Mouse (Mus musculus) kidney, embryonic 15.5 days (tissue): ENCODE measurements around the gene Zic5. TPM values are rescaled to one million over a fixed set of nuclear protein-coding genes. Genes with fewer than 3 reads are reported as not detected.

Experiments used
- ATAC-seq: fragments of 200-750 bp; cut with Nextera tagmentation; replicated peaks from 2 replicates; pipeline ENCODE4 v1.8.0; 2017; ENCODE audit warnings: moderate TSS enrichment; ENCODE audit not compliant: low FRiP score
- H3K27ac ChIP-seq: fragments of 300-500 bp; sonication (generic); 2 replicates; pipeline ENCODE4 v1.5.1; 2015; ENCODE audit warnings: mild to moderate bottlenecking, inconsistent platforms
- H3K27me3 ChIP-seq: fragments of 300-500 bp; sonication (generic); 2 replicates; pipeline ENCODE4 v1.6.1; 2015; ENCODE audit warnings: inconsistent platforms
- H3K36me3 ChIP-seq: fragments of 300-500 bp; sonication (generic); 2 replicates; pipeline ENCODE4 v1.6.1; 2015; ENCODE audit warnings: inconsistent platforms
- H3K4me1 ChIP-seq: fragments of 300-500 bp; sonication (generic); 2 replicates; pipeline ENCODE4 v1.6.1; 2015; ENCODE audit warnings: inconsistent platforms
- H3K4me2 ChIP-seq: fragments of 300-500 bp; sonication (generic); 2 replicates; pipeline ENCODE4 v1.6.1; 2015; ENCODE audit warnings: moderate library complexity, mild to moderate bottlenecking, inconsistent platforms
- H3K4me3 ChIP-seq: fragments of 300-500 bp; sonication (generic); replicated peaks from 2 replicates; pipeline ENCODE4 v1.5.1; 2015; ENCODE audit warnings: mild to moderate bottlenecking, inconsistent platforms
- H3K9ac ChIP-seq: fragments of 300-500 bp; sonication (generic); 2 replicates; pipeline ENCODE4 v1.6.1; 2015; ENCODE audit warnings: mild to moderate bottlenecking, inconsistent platforms
- H3K9me3 ChIP-seq: fragments of 300-500 bp; sonication (generic); replicated peaks from 2 replicates; pipeline ENCODE4 v1.6.1; 2016; ENCODE audit warnings: inconsistent platforms
- WGBS: fragments of 180-500 bp; shearing (Covaris S2); methylation state at CpG from one replicate; pipeline ENCODE4 v1.1.7; 2015; ENCODE audit warnings: mixed read lengths; 5-methylcytosine and 5-hydroxymethylcytosine counted together
- polyA plus RNA-seq: library from polyadenylated mRNA; unstranded; fragments of >200 nt; fragmentation: Nextera tagmentation; extraction: Ambion mirVana; gene quantifications from 2 replicates; pipeline ENCODE4 v1.2.1, GENCODE M21; 2015

Zic5 gene
- polyA plus RNA-seq, 1 experiment from 2014 or later: 0.13 TPM

GRCm38 (mm10) chr14:122477261-122477671 is 11.8 kb upstream of the Zic5 start:
- Histone ChIP-seq H3K9me3 (no peaks in the 10 kb centered on the region), H3K9ac (no peak overlapping the region), H3K4me1 (peaks cover 32% of the 10 kb centered on the region), H3K27me3 (peaks cover 98% of the 10 kb centered on the region), H3K4me2 (no peak overlapping the region), H3K27ac (no peak overlapping the region), H3K4me3 (no peak overlapping the region), H3K36me3 (no peaks in the 10 kb centered on the region)
- 2% methylated on average over 20 of the region's 20 CpGs for WGBS
- no peak for ATAC-seq

- Histone ChIP-seq H3K9ac (no peak overlapping the region), H3K4me1 (peaks cover 32% of the 10 kb centered on the region), H3K36me3 (no peaks in the 10 kb centered on the region), H3K4me2 (no peak overlapping the region), H3K4me3 (no peak overlapping the region), H3K27ac (no peak overlapping the region), H3K27me3 (peaks cover 98% of the 10 kb centered on the region), H3K9me3 (no peaks in the 10 kb centered on the region)
- ATAC-seq: no peak
- under 1% methylated on average over 18 of the region's 18 CpGs for WGBS
Measured at GRCm38 (mm10) chr14:122476822-122477215, 11.3 kb upstream of the Zic5 start.

GRCm38 (mm10) chr14:122476041-122476821 is 10.8 kb upstream of the Zic5 start:
- Histone ChIP-seq H3K36me3 (no peaks in the 10 kb centered on the region), H3K4me2 (peak overlapping the region; percentile 77), H3K4me1 (peaks cover 32% of the 10 kb centered on the region), H3K27ac (no peak overlapping the region), H3K4me3 (peak overlapping the region; percentile 44), H3K27me3 (peaks cover 98% of the 10 kb centered on the region), H3K9ac (no peak overlapping the region), H3K9me3 (no peaks in the 10 kb centered on the region)
- WGBS: under 1% methylated on average over 62 of the region's 62 CpGs
- peak; percentile 27 for ATAC-seq

GRCm38 (mm10) chr14:122475557-122476040 is 10.1 kb upstream of the Zic5 start:
- peaks cover 98% of the 10 kb centered on the region for H3K27me3 ChIP-seq
- no peaks in the 10 kb centered on the region for H3K9me3 ChIP-seq
- H3K4me1 ChIP-seq: peaks cover 32% of the 10 kb centered on the region
- H3K27ac ChIP-seq: no peak overlapping the region
- ATAC-seq: peak; percentile 52
- WGBS: 0% methylated on average over 59 of the region's 65 CpGs
- no peaks in the 10 kb centered on the region for H3K36me3 ChIP-seq
- H3K4me2 ChIP-seq: peak overlapping the region; percentile 77
- H3K4me3 ChIP-seq: peak overlapping the region; percentile 44
- H3K9ac ChIP-seq: no peak overlapping the region

GRCm38 (mm10) chr14:122474891-122475556 is 9.5 kb upstream of the Zic5 start, which contains the start of gene Zic2:
TSS of gene Zic2 (plus strand) at chr14:122475435.
- Histone ChIP-seq H3K9me3 (no peaks in the 10 kb centered on the region), H3K4me1 (peaks cover 32% of the 10 kb centered on the region), H3K27ac (no peak within 1 kb of the TSS), H3K36me3 (no peaks in the 10 kb centered on the region), H3K9ac (no peak within 1 kb of the TSS), H3K27me3 (peaks cover 98% of the 10 kb centered on the region), H3K4me3 (peak within 1 kb of the TSS; percentile 44), H3K4me2 (peak within 1 kb of the TSS; percentile 77)
- under 1% methylated on average over 50 of the region's 73 CpGs for WGBS
- ATAC-seq: peak; percentile 68

GRCm38 (mm10) chr14:122474041-122474890 is 8.8 kb upstream of the Zic5 start:
- under 1% methylated on average over 57 of the region's 57 CpGs for WGBS
- ATAC-seq: peak; percentile 58
- Histone ChIP-seq H3K9me3 (no peaks in the 10 kb centered on the region), H3K27ac (no peak overlapping the region), H3K36me3 (no peaks in the 10 kb centered on the region), H3K4me1 (peaks cover 32% of the 10 kb centered on the region), H3K4me3 (peak overlapping the region; percentile 44), H3K4me2 (peak overlapping the region; percentile 77), H3K27me3 (peaks cover 99% of the 10 kb centered on the region), H3K9ac (no peak overlapping the region)

- H3K9ac ChIP-seq: no peak overlapping the region
- no peak overlapping the region for H3K27ac ChIP-seq
- H3K27me3 ChIP-seq: peaks cover 100% of the 10 kb centered on the region
- H3K36me3 ChIP-seq: no peaks in the 10 kb centered on the region
- no peak for ATAC-seq
- WGBS: under 1% methylated on average over 17 of the region's 17 CpGs
- no peaks in the 10 kb centered on the region for H3K9me3 ChIP-seq
- H3K4me3 ChIP-seq: no peak overlapping the region
- H3K4me1 ChIP-seq: peaks cover 29% of the 10 kb centered on the region
- no peak overlapping the region for H3K4me2 ChIP-seq
Measured at GRCm38 (mm10) chr14:122473211-122473751, 7.8 kb upstream of the Zic5 start.

GRCm38 (mm10) chr14:122472647-122473046 is 7.2 kb upstream of the Zic5 start:
- WGBS: under 1% methylated on average over 5 of the region's 5 CpGs
- H3K27ac ChIP-seq: no peak overlapping the region
- no peak for ATAC-seq

GRCm38 (mm10) chr14:122472161-122472560 is 6.7 kb upstream of the Zic5 start:
- Histone ChIP-seq H3K4me2 (no peak overlapping the region), H3K9me3 (no peaks in the 10 kb centered on the region), H3K36me3 (no peaks in the 10 kb centered on the region), H3K4me3 (no peak overlapping the region), H3K27ac (no peak overlapping the region), H3K4me1 (peaks cover 29% of the 10 kb centered on the region), H3K27me3 (peaks cover 100% of the 10 kb centered on the region), H3K9ac (no peak overlapping the region)
- ATAC-seq: no peak
- under 1% methylated on average over 13 of the region's 13 CpGs for WGBS

More at GRCm38 (mm10) chr14:122472647-122473046, 7.2 kb upstream of the Zic5 start:
- Histone ChIP-seq H3K27me3 (peaks cover 100% of the 10 kb centered on the region), H3K4me1 (peaks cover 29% of the 10 kb centered on the region), H3K4me2 (no peak overlapping the region), H3K9ac (no peak overlapping the region), H3K36me3 (no peaks in the 10 kb centered on the region), H3K4me3 (no peak overlapping the region), H3K9me3 (no peaks in the 10 kb centered on the region)

GRCm38 (mm10) chr14:122471449-122472085 is 6.1 kb upstream of the Zic5 start:
- Histone ChIP-seq H3K27ac (no peak overlapping the region), H3K4me1 (peaks cover 28% of the 10 kb centered on the region), H3K4me3 (no peak overlapping the region), H3K36me3 (no peaks in the 10 kb centered on the region), H3K9me3 (no peaks in the 10 kb centered on the region), H3K4me2 (no peak overlapping the region), H3K27me3 (peaks cover 100% of the 10 kb centered on the region), H3K9ac (no peak overlapping the region)
- WGBS: 9% methylated on average over 31 of the region's 31 CpGs
- ATAC-seq: no peak
